Mouse (Mus musculus): ENCODE data around the gene Pcdh17. TPM values are rescaled to one million over a fixed set of nuclear protein-coding genes. Genes with fewer than 3 reads are reported as not detected.

The Pcdh17 gene
- polyA plus RNA-seq, 1 experiment from 2014 or later: 2.8 TPM

DNA sequence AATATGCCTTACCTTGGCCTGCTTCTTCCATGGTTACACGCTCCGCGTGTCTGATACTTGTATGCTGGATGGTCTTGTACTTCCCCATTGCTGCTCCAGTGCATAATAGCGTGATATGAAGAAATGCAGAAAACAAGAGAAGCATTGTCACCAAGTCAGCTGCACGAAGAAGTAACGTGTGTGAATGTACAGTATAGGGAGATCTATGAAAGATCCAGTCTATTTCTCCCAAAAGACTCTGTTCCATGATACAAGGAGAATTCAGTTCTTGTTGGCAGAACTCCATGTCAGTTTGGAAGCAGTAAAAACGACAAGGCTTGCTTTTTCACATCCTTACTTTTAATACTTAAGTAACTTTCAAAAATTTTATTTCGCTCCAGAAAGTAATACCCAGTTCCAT lies 33.0 kb downstream of the Pcdh17 start:
- Histone ChIP-seq H3K4me3 (ENCODE audit: low read depth, low read length) (no peak overlapping the region), H3K4me1 (replicated peaks; ENCODE audit: control insufficient read depth, insufficient read depth, low read length) (no peaks in the 10 kb centered on the region), H3K4me2 (replicated peaks; ENCODE audit: low read depth) (no peak overlapping the region), H3K9me3 (ENCODE audit: control insufficient read depth) (no peaks in the 10 kb centered on the region), H3K36me3 (ENCODE audit: control insufficient read depth, insufficient read depth) (no peaks in the 10 kb centered on the region), H3K27ac (ENCODE audit: low read depth, low read length) (no peak overlapping the region), H3K9ac (ENCODE audit: low read depth, low read length) (no peak overlapping the region), H3K27me3 (replicated peaks; ENCODE audit: control insufficient read depth, insufficient read depth, low read length) (no peaks in the 10 kb centered on the region)
- no peak for ATAC-seq
- 84% methylated on average over 8 of the region's 8 CpGs for WGBS
- TF ChIP-seq CTCF (IDR thresholded peaks at IDR 0.05; ENCODE audit: low read depth): no peak

DNA sequence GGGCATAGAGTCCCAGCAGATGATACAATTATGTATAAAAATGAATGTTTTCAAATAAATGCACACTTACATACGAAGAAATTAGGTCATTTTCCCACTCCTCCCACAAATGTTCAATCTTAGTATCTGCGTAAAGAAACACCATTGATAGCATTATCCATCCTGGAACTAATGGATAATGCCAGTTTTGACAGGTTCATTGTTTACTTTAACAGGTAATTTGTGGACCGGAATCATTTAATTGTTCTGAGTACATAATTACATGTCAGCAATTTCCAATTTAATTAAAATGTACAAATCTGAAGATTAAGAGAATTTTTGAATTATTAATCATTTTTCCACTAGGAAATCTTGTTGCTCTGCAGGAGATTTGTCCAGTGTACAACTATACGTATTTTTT lies 33.5 kb downstream of the Pcdh17 start:
- 75% methylated on average over 4 of the region's 4 CpGs for WGBS

DNA sequence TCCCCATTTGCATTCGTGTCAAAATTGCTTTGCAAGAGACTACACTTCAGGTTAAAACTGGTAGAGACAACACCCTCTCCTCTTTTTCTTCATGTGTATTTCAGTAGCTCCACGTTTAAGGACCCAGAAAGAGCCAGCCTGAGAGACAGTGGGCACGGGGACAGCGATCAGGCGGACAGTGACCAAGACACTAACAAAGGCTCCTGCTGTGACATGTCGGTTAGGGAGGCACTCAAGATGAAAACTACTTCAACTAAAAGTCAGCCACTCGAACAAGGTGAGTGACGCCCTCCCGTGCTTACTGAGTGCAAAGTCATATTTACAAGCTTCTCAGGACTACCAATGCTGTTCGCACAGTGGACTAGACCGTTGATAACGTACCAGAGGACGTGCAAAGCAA lies 34.0 kb downstream of the Pcdh17 start:
- Histone ChIP-seq H3K9me3 (ENCODE audit: control insufficient read depth) (no peaks in the 10 kb centered on the region), H3K27me3 (replicated peaks; ENCODE audit: control insufficient read depth, insufficient read depth, low read length) (no peaks in the 10 kb centered on the region), H3K27ac (ENCODE audit: low read depth, low read length) (no peak overlapping the region), H3K9ac (ENCODE audit: low read depth, low read length) (no peak overlapping the region), H3K4me3 (ENCODE audit: low read depth, low read length) (no peak overlapping the region), H3K4me1 (replicated peaks; ENCODE audit: control insufficient read depth, insufficient read depth, low read length) (no peaks in the 10 kb centered on the region), H3K4me2 (replicated peaks; ENCODE audit: low read depth) (no peak overlapping the region), H3K36me3 (ENCODE audit: control insufficient read depth, insufficient read depth) (no peaks in the 10 kb centered on the region)
- ATAC-seq: no peak
- no peak for TF ChIP-seq CTCF (IDR thresholded peaks at IDR 0.05; ENCODE audit: low read depth)
- WGBS: 70% methylated on average over 13 of the region's 13 CpGs

More for the DNA sequence above, 33.5 kb downstream of the Pcdh17 start:
- no peak for ATAC-seq
- H3K9me3 ChIP-seq (ENCODE audit: control insufficient read depth): no peaks in the 10 kb centered on the region
- no peaks in the 10 kb centered on the region for H3K4me1 ChIP-seq (replicated peaks; ENCODE audit: control insufficient read depth, insufficient read depth, low read length)
- H3K36me3 ChIP-seq (ENCODE audit: control insufficient read depth, insufficient read depth): no peaks in the 10 kb centered on the region
- H3K9ac ChIP-seq (ENCODE audit: low read depth, low read length): no peak overlapping the region
- H3K4me3 ChIP-seq (ENCODE audit: low read depth, low read length): no peak overlapping the region
- H3K27me3 ChIP-seq (replicated peaks; ENCODE audit: control insufficient read depth, insufficient read depth, low read length): no peaks in the 10 kb centered on the region
- no peak overlapping the region for H3K27ac ChIP-seq (ENCODE audit: low read depth, low read length)
- no peak overlapping the region for H3K4me2 ChIP-seq (replicated peaks; ENCODE audit: low read depth)
- TF ChIP-seq CTCF (IDR thresholded peaks at IDR 0.05; ENCODE audit: low read depth): no peak

DNA sequence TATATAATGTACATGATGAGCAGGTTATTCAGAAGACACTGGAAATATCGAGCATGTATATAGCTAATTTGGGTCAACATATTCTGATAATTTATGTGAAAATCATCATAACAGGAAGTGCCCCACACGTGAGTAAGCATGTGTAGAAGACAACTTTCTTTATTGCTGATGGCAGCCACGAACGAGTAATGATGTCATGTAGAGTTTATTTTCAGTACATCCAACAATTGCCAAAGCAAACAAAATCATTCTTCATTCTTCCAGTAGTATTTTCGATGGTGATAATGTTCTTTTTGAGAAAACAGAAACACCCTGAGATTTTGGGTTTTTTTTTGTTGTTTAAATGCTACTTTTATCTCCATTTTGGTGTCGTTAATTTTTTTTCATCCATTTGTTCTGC lies 37.2 kb downstream of the Pcdh17 start:
- WGBS: 63% methylated on average over 6 of the region's 6 CpGs
- no peak for TF ChIP-seq CTCF (IDR thresholded peaks at IDR 0.05; ENCODE audit: low read depth)

DNA sequence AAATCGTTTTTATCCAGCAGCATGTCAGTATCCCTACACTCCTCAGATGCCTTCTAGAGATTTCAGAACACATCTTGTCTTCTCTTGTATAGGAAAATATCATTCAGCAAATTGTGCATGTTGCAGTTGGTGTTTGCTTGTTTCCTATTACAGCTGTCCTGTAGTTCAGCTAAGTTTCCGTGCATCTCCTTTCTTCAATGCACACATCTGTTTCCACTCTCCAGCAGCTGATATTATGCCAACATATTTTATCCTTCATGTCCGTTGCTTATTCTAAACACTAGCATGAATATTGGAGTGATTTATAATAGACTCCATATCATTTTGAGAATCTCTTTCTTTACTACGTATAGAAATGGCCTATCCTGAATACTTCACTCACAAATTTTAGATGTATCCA lies 41.0 kb downstream of the Pcdh17 start:
- 58% methylated on average over 4 of the region's 4 CpGs for WGBS
- H3K27ac ChIP-seq (ENCODE audit: low read depth, low read length): no peak overlapping the region
- no peak overlapping the region for H3K4me2 ChIP-seq (replicated peaks; ENCODE audit: low read depth)

More for the DNA sequence above, 37.2 kb downstream of the Pcdh17 start:
- Histone ChIP-seq H3K36me3 (ENCODE audit: control insufficient read depth, insufficient read depth) (no peaks in the 10 kb centered on the region), H3K27me3 (replicated peaks; ENCODE audit: control insufficient read depth, insufficient read depth, low read length) (no peaks in the 10 kb centered on the region), H3K9ac (ENCODE audit: low read depth, low read length) (no peak overlapping the region), H3K9me3 (ENCODE audit: control insufficient read depth) (no peaks in the 10 kb centered on the region), H3K4me1 (replicated peaks; ENCODE audit: control insufficient read depth, insufficient read depth, low read length) (no peaks in the 10 kb centered on the region), H3K4me3 (ENCODE audit: low read depth, low read length) (no peak overlapping the region), H3K27ac (ENCODE audit: low read depth, low read length) (no peak overlapping the region), H3K4me2 (replicated peaks; ENCODE audit: low read depth) (no peak overlapping the region)
- ATAC-seq: no peak

DNA sequence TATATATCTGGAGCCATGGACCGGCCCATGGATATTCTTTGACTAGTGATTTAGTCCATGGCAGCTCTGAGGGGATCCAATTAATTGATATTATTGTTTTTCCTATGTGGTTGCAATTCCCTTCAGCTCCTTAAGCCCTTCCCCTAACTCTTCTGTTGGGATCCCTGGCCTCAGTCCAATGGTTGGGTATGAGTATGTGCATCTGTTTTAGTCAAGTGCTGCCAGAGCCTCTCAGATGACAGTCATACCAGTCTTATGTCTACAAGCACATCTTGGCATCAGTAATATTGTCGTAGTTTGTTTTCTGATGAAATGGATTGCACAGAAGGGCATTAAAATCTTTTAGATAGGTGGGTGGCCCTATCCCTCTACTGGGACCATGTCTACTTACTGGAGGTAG lies 67.6 kb downstream of the Pcdh17 start:
- no peaks in the 10 kb centered on the region for H3K4me1 ChIP-seq (replicated peaks; ENCODE audit: control insufficient read depth, insufficient read depth, low read length)
- ATAC-seq: no peak

More for the DNA sequence above, 41.0 kb downstream of the Pcdh17 start:
- H3K9me3 ChIP-seq (ENCODE audit: control insufficient read depth): no peaks in the 10 kb centered on the region
- no peaks in the 10 kb centered on the region for H3K36me3 ChIP-seq (ENCODE audit: control insufficient read depth, insufficient read depth)
- H3K9ac ChIP-seq (ENCODE audit: low read depth, low read length): no peak overlapping the region
- TF ChIP-seq CTCF (IDR thresholded peaks at IDR 0.05; ENCODE audit: low read depth): no peak
- no peak for ATAC-seq
- H3K4me1 ChIP-seq (replicated peaks; ENCODE audit: control insufficient read depth, insufficient read depth, low read length): no peaks in the 10 kb centered on the region
- no peak overlapping the region for H3K4me3 ChIP-seq (ENCODE audit: low read depth, low read length)
- H3K27me3 ChIP-seq (replicated peaks; ENCODE audit: control insufficient read depth, insufficient read depth, low read length): no peaks in the 10 kb centered on the region

DNA sequence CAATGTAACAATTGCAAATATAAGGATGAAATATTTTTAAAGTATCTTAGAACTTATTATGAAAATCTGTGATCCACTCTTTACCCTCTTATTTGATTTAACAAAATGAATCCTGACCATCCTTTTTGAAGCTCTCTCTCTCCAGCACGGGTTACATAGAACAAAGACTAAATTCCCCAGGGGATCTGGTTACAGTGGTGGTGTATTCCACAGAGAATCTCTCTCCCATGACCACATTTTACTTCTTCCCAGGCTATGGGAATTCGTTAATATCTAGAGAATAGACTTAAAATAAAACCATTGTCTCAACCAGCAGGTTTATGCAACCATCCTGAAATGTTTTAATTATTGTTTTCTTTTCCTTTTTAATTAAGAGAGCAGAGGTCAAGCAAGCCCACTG lies 89.0 kb downstream of the Pcdh17 start:
- Histone ChIP-seq H3K4me2 (replicated peaks; ENCODE audit: low read depth) (no peak overlapping the region), H3K4me1 (replicated peaks; ENCODE audit: control insufficient read depth, insufficient read depth, low read length) (no peaks in the 10 kb centered on the region), H3K27me3 (replicated peaks; ENCODE audit: control insufficient read depth, insufficient read depth, low read length) (no peaks in the 10 kb centered on the region), H3K9ac (ENCODE audit: low read depth, low read length) (no peak overlapping the region), H3K9me3 (ENCODE audit: control insufficient read depth) (no peaks in the 10 kb centered on the region), H3K27ac (ENCODE audit: low read depth, low read length) (no peak overlapping the region), H3K4me3 (ENCODE audit: low read depth, low read length) (no peak overlapping the region), H3K36me3 (ENCODE audit: control insufficient read depth, insufficient read depth) (no peaks in the 10 kb centered on the region)
- no peak for ATAC-seq
- WGBS: 60% methylated on average over 2 of the region's 2 CpGs
- TF ChIP-seq CTCF (IDR thresholded peaks at IDR 0.05; ENCODE audit: low read depth): no peak

More for the DNA sequence above, 67.6 kb downstream of the Pcdh17 start:
- H3K9me3 ChIP-seq (ENCODE audit: control insufficient read depth): no peaks in the 10 kb centered on the region
- no peak overlapping the region for H3K27ac ChIP-seq (ENCODE audit: low read depth, low read length)
- TF ChIP-seq CTCF (IDR thresholded peaks at IDR 0.05; ENCODE audit: low read depth): no peak
- H3K4me2 ChIP-seq (replicated peaks; ENCODE audit: low read depth): no peak overlapping the region
- H3K9ac ChIP-seq (ENCODE audit: low read depth, low read length): no peak overlapping the region
- H3K4me3 ChIP-seq (ENCODE audit: low read depth, low read length): no peak overlapping the region
- WGBS: 85% methylated on average over 2 of the region's 2 CpGs
- no peaks in the 10 kb centered on the region for H3K27me3 ChIP-seq (replicated peaks; ENCODE audit: control insufficient read depth, insufficient read depth, low read length)
- no peaks in the 10 kb centered on the region for H3K36me3 ChIP-seq (ENCODE audit: control insufficient read depth, insufficient read depth)

Data from intestine, postnatal 0 days (tissue).